Mouse (Mus musculus): ENCODE results near the gene Csnk1e. TPM values are rescaled to one million over a fixed set of nuclear protein-coding genes. Genes with fewer than 3 reads are reported as not detected.
A peak's percentile ranks its signal among the peaks of the same experiment; 100 is the strongest.

The Csnk1e gene
- polyA plus RNA-seq, 1 experiment from 2014 or later = 10.4 TPM

GRCm38 (mm10) chr15:79442257-79442611, 13.1 kb downstream of the Csnk1e start:
- 23% methylated on average over 6 of the region's 6 CpGs for WGBS (ENCODE audit: insufficient replicate concordance)
- H3K9ac ChIP-seq = peak overlapping the region; percentile 80
- H3K9me3 ChIP-seq (replicated peaks) = no peaks in the 10 kb centered on the region
- DNase-seq = no peak
- H3K4me3 ChIP-seq (replicated peaks) = peak overlapping the region; percentile 69
- H3K27ac ChIP-seq = no peak overlapping the region
- H3K36me3 ChIP-seq = peaks cover 4% of the 10 kb centered on the region
- peaks cover 48% of the 10 kb centered on the region for H3K4me1 ChIP-seq (replicated peaks)
- peak overlapping the region; percentile 83 for H3K4me2 ChIP-seq
- ATAC-seq (ENCODE audit: low read depth) = no peak
- H3K27me3 ChIP-seq = peaks cover 20% of the 10 kb centered on the region

- H3K9ac ChIP-seq = peak overlapping the region; percentile 80
- peak overlapping the region; percentile 69 for H3K4me3 ChIP-seq (replicated peaks)
- no peak for DNase-seq
- whole genome bisulfite sequencing (ENCODE audit: insufficient replicate concordance) = under 1% methylated on average over 95 of the region's 107 CpGs
- H3K27me3 ChIP-seq = peaks cover 20% of the 10 kb centered on the region
- peaks cover 5% of the 10 kb centered on the region for H3K36me3 ChIP-seq
- peaks cover 54% of the 10 kb centered on the region for H3K4me1 ChIP-seq (replicated peaks)
- H3K4me2 ChIP-seq = peak overlapping the region; percentile 83
- peak overlapping the region; percentile 68 for H3K27ac ChIP-seq
- ATAC-seq (ENCODE audit: low read depth) = peak; percentile 43
- H3K9me3 ChIP-seq (replicated peaks) = no peaks in the 10 kb centered on the region
Observed at GRCm38 (mm10) chr15:79441331-79442256, 13.8 kb downstream of the Csnk1e start.

DNA sequence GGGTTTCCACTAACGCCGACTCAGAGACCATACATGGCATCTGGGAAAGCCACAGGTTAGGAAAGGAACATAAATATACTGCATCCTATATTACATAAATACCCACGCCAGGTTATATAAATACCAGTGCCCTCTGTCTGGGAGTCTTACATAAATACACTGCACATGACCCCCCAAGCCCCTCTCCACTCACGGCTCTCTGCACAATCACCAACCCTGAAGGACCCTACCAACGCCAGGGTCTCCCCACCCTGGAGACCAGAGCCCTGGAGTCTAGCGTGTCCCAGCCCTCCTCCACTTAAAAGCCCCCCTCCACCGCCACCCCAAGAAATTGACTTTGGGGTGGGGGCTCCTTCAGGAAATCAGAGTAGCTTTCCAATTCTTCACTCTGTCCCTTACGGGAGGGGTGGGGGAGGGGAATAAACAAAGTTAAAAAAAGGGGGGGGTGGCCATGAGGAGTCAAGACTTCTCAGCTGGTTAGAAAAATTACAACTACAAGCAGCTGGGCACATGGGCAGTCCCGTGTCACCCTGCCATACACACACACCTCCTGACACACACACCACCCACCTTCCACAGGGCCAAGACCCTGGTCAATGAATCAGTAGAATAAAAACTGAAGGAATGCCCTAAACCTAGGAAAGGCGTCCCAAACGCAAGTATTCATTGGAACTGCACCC, 14.6 kb downstream of the Csnk1e start:
- 28% methylated on average over 11 of the region's 11 CpGs for WGBS (ENCODE audit: insufficient replicate concordance)
- Histone ChIP-seq H3K27ac (0 out of 2 replicates have a peak overlapping the region, but pooled peaks have one; percentile 68), H3K9ac (peak overlapping the region; percentile 80), H3K36me3 (peaks cover 5% of the 10 kb centered on the region), H3K4me1 (replicated peaks) (peaks cover 61% of the 10 kb centered on the region), H3K4me3 (replicated peaks) (peak overlapping the region; percentile 69), H3K4me2 (peak overlapping the region; percentile 83), H3K9me3 (replicated peaks) (no peaks in the 10 kb centered on the region), H3K27me3 (peaks cover 20% of the 10 kb centered on the region)
- no peak for DNase-seq
- 0 out of 2 replicates have a peak, but pooled peaks have one; percentile 4 for ATAC-seq (ENCODE audit: low read depth)

DNA sequence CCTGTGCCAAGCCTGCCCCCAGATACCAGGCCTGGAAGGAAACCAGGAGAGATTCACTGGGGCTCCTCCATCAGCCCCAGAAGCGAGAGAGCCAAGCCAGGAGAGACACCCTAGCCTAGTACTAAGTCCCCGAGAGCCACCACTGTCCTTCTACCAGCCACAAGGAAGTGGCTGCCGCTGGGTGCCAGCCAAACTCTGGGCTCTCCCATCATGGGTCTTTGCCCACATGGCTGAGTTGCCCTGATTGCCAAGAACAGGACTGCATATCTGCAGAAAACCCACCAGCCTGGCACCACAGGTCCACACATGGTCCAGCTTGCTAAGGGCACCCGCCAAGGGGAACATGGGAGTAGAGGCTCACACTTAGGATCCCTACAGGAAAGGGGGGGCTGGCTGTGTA, 15.1 kb downstream of the Csnk1e start:
- Histone ChIP-seq H3K9me3 (replicated peaks) (no peaks in the 10 kb centered on the region), H3K4me2 (peak overlapping the region; percentile 83; the same call in 1 of the 2 replicates), H3K9ac (no peak overlapping the region), H3K36me3 (peaks cover 5% of the 10 kb centered on the region), H3K27ac (no peak overlapping the region), H3K4me1 (replicated peaks) (peaks cover 65% of the 10 kb centered on the region), H3K4me3 (replicated peaks) (peak overlapping the region; percentile 69; the same call in 1 of the 2 replicates), H3K27me3 (peaks cover 20% of the 10 kb centered on the region)
- DNase-seq (no peak), ATAC-seq (ENCODE audit: low read depth) (no peak)
- WGBS (ENCODE audit: insufficient replicate concordance) = 54% methylated on average over 4 of the region's 4 CpGs

DNA sequence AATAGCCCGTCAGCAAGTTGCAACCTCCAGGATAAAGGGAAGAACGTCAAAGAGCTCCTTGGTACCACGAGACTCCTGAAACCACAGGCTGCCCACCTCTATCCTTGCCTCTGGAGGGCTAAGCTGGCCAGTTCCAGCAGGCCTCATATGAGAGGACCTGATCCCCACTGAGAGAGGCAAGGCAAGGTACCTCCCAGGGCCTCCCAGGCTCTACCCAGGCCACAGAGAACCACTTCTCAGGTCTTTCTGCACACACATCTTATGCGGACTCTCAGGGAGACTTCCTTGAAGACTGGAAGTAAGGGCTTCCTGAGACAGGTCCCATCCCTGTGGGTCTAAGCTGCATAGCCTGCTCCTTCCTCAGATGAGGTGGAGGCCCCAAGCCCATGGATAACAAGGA, 16.0 kb downstream of the Csnk1e start:
- H3K27me3 ChIP-seq = peaks cover 20% of the 10 kb centered on the region
- H3K36me3 ChIP-seq = peaks cover 5% of the 10 kb centered on the region
- H3K9ac ChIP-seq = no peak overlapping the region
- H3K27ac ChIP-seq = no peak overlapping the region
- ATAC-seq (ENCODE audit: low read depth) (no peak), DNase-seq (no peak)
- WGBS (ENCODE audit: insufficient replicate concordance) = 57% methylated on average over 4 of the region's 4 CpGs
- H3K9me3 ChIP-seq (replicated peaks) = no peaks in the 10 kb centered on the region
- peaks cover 64% of the 10 kb centered on the region for H3K4me1 ChIP-seq (replicated peaks)
- H3K4me2 ChIP-seq = no peak overlapping the region
- H3K4me3 ChIP-seq (replicated peaks) = no peak overlapping the region

DNA sequence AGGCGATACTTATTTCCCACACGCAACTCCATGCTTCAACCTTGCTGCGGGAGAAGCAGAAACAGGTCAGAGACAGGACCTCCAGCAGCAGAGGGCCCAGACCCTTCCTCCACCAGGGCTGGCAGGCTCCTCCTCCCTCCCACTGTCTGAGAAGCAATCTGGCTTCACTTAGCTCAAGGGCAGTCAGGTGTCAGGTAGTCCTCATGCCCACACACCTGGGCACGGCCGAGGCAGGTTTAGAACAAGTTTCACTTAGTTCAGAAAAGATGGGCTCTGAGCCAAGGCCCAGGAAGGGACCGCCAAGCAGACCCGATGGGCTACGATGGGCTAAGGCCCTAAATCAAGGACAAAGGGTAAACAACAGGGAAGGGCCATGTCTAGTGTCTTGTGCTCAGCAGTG, 16.6 kb downstream of the Csnk1e start:
- Histone ChIP-seq H3K4me2 (no peak overlapping the region), H3K36me3 (peaks cover 5% of the 10 kb centered on the region), H3K9ac (no peak overlapping the region), H3K4me1 (replicated peaks) (peaks cover 64% of the 10 kb centered on the region), H3K27me3 (peaks cover 20% of the 10 kb centered on the region), H3K9me3 (replicated peaks) (no peaks in the 10 kb centered on the region), H3K4me3 (replicated peaks) (no peak overlapping the region), H3K27ac (no peak overlapping the region)
- DNase-seq (no peak), ATAC-seq (ENCODE audit: low read depth) (no peak)
- 79% methylated on average over 8 of the region's 8 CpGs for WGBS (ENCODE audit: insufficient replicate concordance)

DNA sequence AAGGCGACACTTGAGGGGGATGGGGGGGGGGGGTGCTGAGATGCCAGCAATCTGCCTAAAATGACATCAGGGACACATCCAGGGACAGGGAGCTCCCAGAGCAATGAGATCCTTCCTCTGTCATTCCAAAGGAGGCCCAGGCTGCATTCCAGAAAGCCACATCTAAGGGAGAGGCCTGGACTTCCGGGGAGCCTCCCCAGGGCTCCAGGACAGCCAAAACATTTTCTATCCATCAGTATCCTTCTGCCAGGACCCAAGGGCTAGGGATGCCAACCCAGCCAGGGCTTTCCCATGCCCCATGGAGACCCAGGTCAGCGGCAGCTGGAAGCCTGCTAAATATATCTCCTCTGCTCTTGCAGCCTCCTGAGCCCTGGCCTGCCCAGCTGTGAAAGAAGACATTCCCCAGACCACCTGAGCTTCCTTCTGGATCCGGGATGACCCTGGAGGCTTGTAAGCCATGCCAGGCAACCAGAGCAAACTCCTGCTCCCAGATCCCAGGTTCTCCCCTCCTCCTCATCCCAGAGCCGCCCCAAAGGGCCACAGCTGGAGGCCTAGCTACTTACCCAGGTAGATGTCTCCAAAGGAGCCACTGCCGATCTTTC, 17.1 kb downstream of the Csnk1e start:
- Histone ChIP-seq H3K9me3 (replicated peaks) (no peaks in the 10 kb centered on the region), H3K36me3 (peaks cover 5% of the 10 kb centered on the region), H3K4me1 (replicated peaks) (peaks cover 65% of the 10 kb centered on the region), H3K4me3 (replicated peaks) (no peak overlapping the region), H3K27me3 (peaks cover 20% of the 10 kb centered on the region), H3K9ac (no peak overlapping the region), H3K27ac (no peak overlapping the region), H3K4me2 (no peak overlapping the region)
- no peak for ATAC-seq (ENCODE audit: low read depth)
- DNase-seq = no peak
- WGBS (ENCODE audit: insufficient replicate concordance) = 78% methylated on average over 6 of the region's 6 CpGs

- Histone ChIP-seq H3K9ac (no peak overlapping the region), H3K4me3 (replicated peaks) (no peak overlapping the region), H3K9me3 (replicated peaks) (no peaks in the 10 kb centered on the region), H3K27ac (no peak overlapping the region), H3K4me1 (replicated peaks) (peaks cover 69% of the 10 kb centered on the region), H3K4me2 (no peak overlapping the region), H3K36me3 (peaks cover 5% of the 10 kb centered on the region), H3K27me3 (peaks cover 17% of the 10 kb centered on the region)
- ATAC-seq (ENCODE audit: low read depth) = no peak
- WGBS (ENCODE audit: insufficient replicate concordance) = 70% methylated on average over 12 of the region's 12 CpGs
- DNase-seq = no peak
Observed at GRCm38 (mm10) chr15:79437541-79438208, 17.7 kb downstream of the Csnk1e start.

GRCm38 (mm10) chr15:79436481-79436921, 18.9 kb downstream of the Csnk1e start:
- no peaks in the 10 kb centered on the region for H3K9me3 ChIP-seq (replicated peaks)
- H3K9ac ChIP-seq = no peak overlapping the region
- H3K4me3 ChIP-seq (replicated peaks) = no peak overlapping the region
- H3K4me1 ChIP-seq (replicated peaks) = peaks cover 76% of the 10 kb centered on the region
- no peak overlapping the region for H3K27ac ChIP-seq
- H3K36me3 ChIP-seq = peaks cover 5% of the 10 kb centered on the region
- peaks cover 8% of the 10 kb centered on the region for H3K27me3 ChIP-seq
- DNase-seq = no peak
- no peak overlapping the region for H3K4me2 ChIP-seq
- no peak for ATAC-seq (ENCODE audit: low read depth)
- WGBS (ENCODE audit: insufficient replicate concordance) = 61% methylated on average over 7 of the region's 7 CpGs

GRCm38 (mm10) chr15:79435191-79435671, 20.1 kb downstream of the Csnk1e start:
- WGBS (ENCODE audit: insufficient replicate concordance) = 27% methylated on average over 7 of the region's 7 CpGs
- Histone ChIP-seq H3K4me3 (replicated peaks) (no peak overlapping the region), H3K36me3 (peaks cover 5% of the 10 kb centered on the region), H3K9me3 (replicated peaks) (no peaks in the 10 kb centered on the region), H3K27me3 (no peaks in the 10 kb centered on the region), H3K4me1 (replicated peaks) (peaks cover 73% of the 10 kb centered on the region), H3K9ac (no peak overlapping the region), H3K27ac (peak overlapping the region; percentile 62), H3K4me2 (no peak overlapping the region)
- ATAC-seq (ENCODE audit: low read depth) = peak; percentile 35
- DNase-seq = no peak

All from liver, embryonic 13.5 days (tissue).